Mouse (Mus musculus) urinary bladder, postnatal 36 days (tissue): Measurements from ENCODE around the gene Tmem211.

Source experiments
- DNase-seq, 2 experiments: peaks; one replicate each; pipeline ENCODE4 v3.0.0; 2022; ENCODE audit warnings: low spot score in 2 of 2, mixed read lengths in 1 of 2

Tmem211 gene

GRCm38 (mm10) chr5:113226632-113227102 is at the start of gene Tmem211:
Gene Tmem211, plus strand, starts transcription at chr5:113226909.
- DNase-seq = peak in 1 of 2 experiments; percentile 85

GRCm38 (mm10) chr5:113179451-113179842 is 47.3 kb upstream of the Tmem211 start:
- DNase-seq = no peak

GRCm38 (mm10) chr5:113179843-113180682 is 46.6 kb upstream of the Tmem211 start:
- DNase-seq = peak; percentile 83 to 88

DNA sequence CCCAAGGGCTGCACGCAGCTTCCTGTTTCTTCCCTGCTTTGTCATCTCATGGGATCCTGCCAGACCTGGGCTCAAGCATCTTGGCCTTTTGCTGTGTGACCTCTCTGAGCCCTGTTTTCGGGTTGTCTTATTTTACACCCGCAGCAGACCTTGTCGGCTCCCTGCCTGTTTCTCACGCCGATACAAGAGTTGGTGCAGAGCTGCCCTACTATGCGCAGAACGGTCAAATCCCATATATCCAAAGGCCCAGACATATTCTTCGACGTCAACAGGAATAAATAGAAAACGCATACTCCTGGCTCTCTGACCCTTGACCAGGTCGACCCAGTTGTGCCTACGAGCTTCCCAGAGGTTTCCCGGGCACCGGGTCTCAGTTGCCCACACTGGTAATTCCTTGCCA is 46.0 kb upstream of the Tmem211 start:
- no peak for DNase-seq

DNA sequence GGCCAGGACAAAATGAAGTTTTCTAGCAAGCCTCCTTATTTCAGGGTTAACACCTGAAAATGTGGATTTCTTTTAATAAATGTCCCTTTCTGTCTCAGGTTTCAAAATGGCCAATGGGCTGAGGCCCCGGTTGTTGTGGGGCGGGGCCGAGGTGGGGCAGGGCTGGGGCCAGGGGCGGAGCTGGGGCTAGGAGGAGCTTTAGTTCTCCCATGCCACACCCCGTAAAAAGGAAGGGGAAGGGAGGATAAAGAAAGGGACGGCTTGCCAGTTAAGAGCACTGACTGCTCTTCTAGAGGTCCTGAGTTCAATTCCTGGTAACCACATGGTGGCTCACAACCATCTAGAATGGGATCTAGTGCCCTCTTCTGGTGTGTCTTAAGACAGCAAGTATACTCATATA is 45.3 kb upstream of the Tmem211 start:
- no peak for DNase-seq

- no peak for DNase-seq
These were observed 36.2 kb upstream of the Tmem211 start for GRCm38 (mm10) chr5:113190558-113190957.

DNA sequence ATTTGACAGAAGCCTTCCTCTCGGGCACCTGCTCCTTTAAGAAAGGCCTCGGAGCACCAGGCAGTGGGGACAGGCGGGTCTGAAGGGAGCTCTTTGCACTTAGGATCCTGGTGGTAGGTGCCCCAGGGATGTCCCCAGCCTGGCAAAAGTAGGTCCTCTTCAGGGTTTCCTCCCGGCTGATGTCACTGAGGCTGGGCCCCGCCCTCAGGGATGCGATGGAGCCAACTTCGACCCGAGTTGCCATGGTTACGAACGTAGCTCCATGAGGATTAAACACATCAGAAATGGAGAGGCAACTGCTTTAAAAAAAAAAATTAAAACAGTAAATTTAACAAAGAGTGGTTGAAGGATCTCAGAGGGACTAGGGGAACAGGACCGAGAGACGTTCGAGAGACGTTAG is 34.8 kb upstream of the Tmem211 start:
- no peak for DNase-seq

DNA sequence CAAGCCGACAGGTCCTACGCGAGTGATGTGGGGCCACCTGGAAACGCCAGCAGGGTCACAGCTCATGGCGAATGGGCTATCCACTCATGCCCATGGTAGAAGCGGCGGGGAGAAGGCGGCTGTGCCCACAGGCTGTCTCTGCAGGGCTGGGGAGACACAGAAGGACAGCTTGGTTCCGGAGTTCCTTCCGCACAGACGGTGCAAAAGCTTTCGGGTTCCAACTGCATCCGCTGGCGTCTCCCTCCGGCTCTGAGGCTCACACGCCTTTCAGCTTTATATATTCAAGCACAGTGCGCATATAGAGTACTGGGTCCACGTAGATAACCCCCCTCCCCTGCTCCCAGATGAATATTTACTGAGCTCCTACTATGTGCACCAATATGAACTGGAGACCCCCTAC is 32.9 kb upstream of the Tmem211 start:
- no peak for DNase-seq

- DNase-seq = no peak
These were observed 31.3 kb upstream of the Tmem211 start for GRCm38 (mm10) chr5:113195451-113195850.

DNA sequence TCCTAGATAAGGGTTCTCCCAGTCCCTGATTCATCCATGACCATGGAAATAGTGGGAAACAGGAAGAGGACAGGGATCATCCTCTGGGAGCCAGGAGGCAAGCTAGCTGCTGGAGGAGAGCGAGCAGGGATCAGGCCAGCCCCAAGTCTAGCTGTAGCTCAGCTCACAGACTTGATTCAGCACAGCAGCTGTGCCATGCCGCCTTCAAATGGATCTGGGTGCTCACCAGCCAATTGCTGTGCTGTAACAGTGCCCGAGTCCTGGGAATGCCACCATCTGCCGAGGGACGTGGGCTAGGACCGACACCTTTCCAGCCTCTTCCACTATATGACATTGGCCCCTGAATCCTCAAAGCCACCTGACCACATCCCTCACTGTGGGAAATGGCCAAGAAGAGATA is 30.8 kb upstream of the Tmem211 start:
- no peak for DNase-seq

GRCm38 (mm10) chr5:113196916-113197794 is 29.6 kb upstream of the Tmem211 start:
- no peak for DNase-seq

GRCm38 (mm10) chr5:113199126-113199771 is 27.5 kb upstream of the Tmem211 start:
- DNase-seq = no peak

DNA sequence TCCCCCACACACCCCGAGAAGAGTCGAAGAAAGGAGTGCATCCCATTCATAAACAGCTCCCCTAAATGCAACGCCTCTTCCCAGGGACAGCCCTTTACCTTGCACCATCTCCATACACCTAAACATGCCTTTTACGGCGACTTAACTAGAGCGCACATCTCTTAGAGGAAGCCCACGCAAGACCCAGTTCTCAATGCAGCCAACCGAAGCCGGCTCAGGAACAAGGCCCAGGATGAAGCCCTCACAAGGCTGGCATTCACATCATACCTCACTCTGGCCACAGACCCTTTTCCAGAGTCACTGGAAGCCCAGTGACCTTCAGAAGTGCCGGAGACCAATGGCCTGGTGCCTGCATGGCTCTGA is 27.0 kb upstream of the Tmem211 start:
- DNase-seq = no peak

- no peak for DNase-seq
These were observed 22.5 kb upstream of the Tmem211 start for GRCm38 (mm10) chr5:113204193-113204592.

DNA sequence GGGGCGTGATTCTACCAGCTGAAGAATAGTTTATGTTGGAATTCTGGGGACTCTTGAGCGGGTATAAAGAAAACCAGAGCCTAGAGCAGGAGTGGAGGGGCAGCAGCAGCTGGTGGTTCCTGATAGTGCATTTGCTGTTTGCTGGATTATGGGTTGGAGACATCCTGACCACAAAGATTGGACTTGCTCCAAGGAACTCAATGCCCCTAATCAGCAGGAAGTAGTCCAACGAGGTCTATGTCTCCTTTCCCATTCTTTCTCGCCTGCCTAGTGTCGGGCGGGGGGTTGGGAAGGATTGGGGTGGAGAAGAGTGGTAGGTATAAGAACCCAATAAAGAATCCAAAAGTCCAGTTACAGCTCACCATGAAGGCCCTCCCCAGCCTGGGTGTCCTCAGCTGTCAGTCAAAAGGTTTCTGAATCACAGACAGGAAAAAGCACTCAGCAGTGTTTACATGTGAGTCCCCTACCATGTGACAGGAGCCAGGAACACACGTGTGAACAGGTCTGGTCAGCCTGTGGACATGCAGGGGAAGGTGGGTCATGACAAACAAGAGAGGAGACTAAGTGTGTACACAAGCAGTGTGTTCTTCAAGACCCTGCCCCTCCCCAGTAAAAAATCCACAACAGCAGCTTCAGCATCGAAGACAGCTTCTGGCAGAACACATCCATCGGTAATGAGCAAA is 19.9 kb upstream of the Tmem211 start:
- DNase-seq = peak; percentile 24 to 26

DNA sequence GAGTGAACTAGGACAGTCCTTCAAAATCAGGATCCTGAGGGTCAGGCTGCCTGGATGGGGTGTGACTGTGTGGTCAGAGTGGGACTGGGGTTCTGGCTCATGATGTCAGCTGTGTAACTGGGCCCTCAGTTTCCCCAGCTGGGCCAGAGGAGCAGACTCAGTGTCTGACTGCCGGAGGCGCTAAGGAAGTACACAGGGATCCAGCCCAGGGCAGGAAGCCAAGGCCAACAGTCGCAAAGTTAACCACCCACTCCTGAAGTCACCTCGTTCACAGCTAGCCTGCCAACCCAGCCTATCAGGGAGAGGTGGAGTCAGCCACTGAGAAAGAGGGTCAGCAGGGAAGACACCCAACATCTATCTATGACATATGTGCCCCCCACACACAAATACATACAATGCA is 18.7 kb upstream of the Tmem211 start:
- peak; percentile 52 to 64 for DNase-seq

- peak; percentile 53 to 78 for DNase-seq
These were observed 17.9 kb upstream of the Tmem211 start for GRCm38 (mm10) chr5:113208622-113209400.

GRCm38 (mm10) chr5:113209401-113209750 is 17.3 kb upstream of the Tmem211 start:
- DNase-seq = no peak

DNA sequence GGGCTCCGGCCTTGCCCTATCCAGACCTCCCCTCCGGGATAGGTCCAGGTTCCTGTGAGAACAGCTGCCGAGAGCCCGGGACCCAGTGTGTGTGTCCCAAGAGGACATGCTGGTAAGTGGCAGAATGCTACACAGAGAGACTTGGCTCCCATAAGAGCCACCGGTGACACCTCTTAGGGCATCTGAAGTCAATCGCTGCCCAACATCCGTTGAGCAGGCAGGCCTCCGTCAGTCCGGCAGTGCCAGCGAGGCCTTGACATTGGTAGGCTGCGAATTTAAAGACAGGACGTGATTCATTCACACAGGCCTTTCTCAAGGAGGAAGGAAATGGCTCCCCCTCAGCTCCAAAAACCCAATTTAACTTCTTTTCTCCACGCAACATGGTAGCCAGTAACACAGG is 16.8 kb upstream of the Tmem211 start:
- no peak for DNase-seq

GRCm38 (mm10) chr5:113210314-113210713 is 16.4 kb upstream of the Tmem211 start:
- no peak for DNase-seq
